Mouse (Mus musculus) intestine, postnatal 0 days (tissue): ENCODE measurements around the gene Hspa4. TPM values are rescaled to one million over a fixed set of nuclear protein-coding genes. Genes with fewer than 3 reads are reported as not detected.
"Not testable (repeated sequence)": the region's sequence is repeated elsewhere in the genome, so short reads cannot be mapped to it uniquely, and the experiment has no call there.

ENCODE experiments used
- ATAC-seq: fragments of 200-750 bp; cut with Nextera tagmentation; 2 replicates; pipeline ENCODE4 v1.8.0; 2017; ENCODE audit warnings: mild to moderate bottlenecking, moderate TSS enrichment, moderate library complexity
- H3K27ac ChIP-seq: fragments of 300-500 bp; sonication (generic); 2 replicates; pipeline ENCODE4 v1.5.1; 2014; ENCODE audit warnings: mild to moderate bottlenecking, low read depth, low read length, moderate library complexity
- H3K27me3 ChIP-seq: fragments of 300-500 bp; sonication (generic); replicated peaks from 2 replicates; pipeline ENCODE4 v1.6.1; 2014; ENCODE audit warnings: low read length, mixed read lengths; ENCODE audit not compliant: control insufficient read depth, insufficient read depth
- H3K36me3 ChIP-seq: fragments of 300-500 bp; sonication (generic); 2 replicates; pipeline ENCODE4 v1.6.1; 2014; ENCODE audit warnings: mild to moderate bottlenecking, moderate library complexity; ENCODE audit not compliant: control insufficient read depth, insufficient read depth
- H3K4me1 ChIP-seq: fragments of 300-500 bp; sonication (generic); replicated peaks from 2 replicates; pipeline ENCODE4 v1.6.1; 2014; ENCODE audit warnings: antibody characterized with exemption, low read length, mixed read lengths; ENCODE audit not compliant: control insufficient read depth, insufficient read depth
- H3K4me2 ChIP-seq: fragments of 300-500 bp; sonication (generic); replicated peaks from 2 replicates; pipeline ENCODE4 v1.6.1; 2014; ENCODE audit warnings: low read depth, mild to moderate bottlenecking, moderate library complexity
- H3K4me3 ChIP-seq: fragments of 300-500 bp; sonication (generic); 2 replicates; pipeline ENCODE4 v1.5.1; 2014; ENCODE audit warnings: low read depth, low read length
- H3K9ac ChIP-seq: fragments of 300-500 bp; sonication (generic); 2 replicates; pipeline ENCODE4 v1.6.1; 2014; ENCODE audit warnings: mild to moderate bottlenecking, low read depth, low read length
- H3K9me3 ChIP-seq: fragments of 300-500 bp; sonication (generic); 2 replicates; pipeline ENCODE4 v1.6.1; 2016; ENCODE audit warnings: mixed run types; ENCODE audit not compliant: control insufficient read depth
- CTCF ChIP-seq: sonication (generic); IDR thresholded peaks from 2 replicates; pipeline ENCODE4 v1.5.1; 2016; ENCODE audit warnings: low read depth, mild to moderate bottlenecking, control low read depth, antibody characterized with exemption, moderate library complexity
- WGBS: fragments of 180-500 bp; shearing (Covaris S2); extraction: QIAGEN DNeasy Blood & Tissue Kit; methylation state at CpG from one replicate; pipeline ENCODE4 v1.1.7; 2014; 5-methylcytosine and 5-hydroxymethylcytosine counted together
- polyA plus RNA-seq: library from polyadenylated mRNA; unstranded; fragments of >200 nt; fragmentation: Nextera tagmentation; extraction: Ambion mirVana; gene quantifications from 2 replicates; pipeline ENCODE4 v1.2.1, GENCODE M21; 2015

Gene Hspa4
- polyA plus RNA-seq, 1 experiment from 2014 or later, result 65.8 TPM

- H3K27me3 ChIP-seq, result no peaks in the 10 kb centered on the region
- ATAC-seq, result peak; percentile 82
- peak within 1 kb of the TSS; percentile 71 for H3K4me3 ChIP-seq
- H3K27ac ChIP-seq, result peak within 1 kb of the TSS; percentile 28; the same call in 1 of the 2 replicates
- H3K36me3 ChIP-seq, result peaks cover 17% of the 10 kb centered on the region
- no peaks in the 10 kb centered on the region for H3K9me3 ChIP-seq
- no peak for TF ChIP-seq CTCF
- H3K4me2 ChIP-seq, result peak within 1 kb of the TSS; percentile 86
- H3K4me1 ChIP-seq, result no peaks in the 10 kb centered on the region
- under 1% methylated on average over 21 of the region's 21 CpGs for WGBS
- H3K9ac ChIP-seq, result peak within 1 kb of the TSS; percentile 79
These were observed 24.3 kb upstream of the Hspa4 start, which contains the start of gene Zcchc10 for GRCm38 (mm10) chr11:53324512-53324968. Gene Zcchc10, plus strand, starts transcription at chr11:53324679.

- H3K36me3 ChIP-seq, H3K4me3 ChIP-seq, H3K27ac ChIP-seq, H3K9me3 ChIP-seq, H3K4me2 ChIP-seq, H3K4me1 ChIP-seq, H3K9ac ChIP-seq, H3K27me3 ChIP-seq, ATAC-seq: not testable (repeated sequence)
- WGBS, result 86% methylated on average over 13 of the region's 13 CpGs
These were observed 19.6 kb upstream of the Hspa4 start for GRCm38 (mm10) chr11:53319867-53320266.

GRCm38 (mm10) chr11:53318568-53318967 lies 18.3 kb upstream of the Hspa4 start:
- not testable (repeated sequence) for H3K4me1 ChIP-seq, H3K9me3 ChIP-seq, ATAC-seq, H3K27me3 ChIP-seq, H3K4me3 ChIP-seq, H3K9ac ChIP-seq, H3K27ac ChIP-seq, H3K36me3 ChIP-seq, H3K4me2 ChIP-seq
- 84% methylated on average over 3 of the region's 3 CpGs for WGBS

- Histone ChIP-seq H3K9me3 (no peaks in the 10 kb centered on the region), H3K4me1 (no peaks in the 10 kb centered on the region), H3K36me3 (no peaks in the 10 kb centered on the region), H3K27ac (no peak overlapping the region), H3K4me3 (no peak overlapping the region), H3K27me3 (no peaks in the 10 kb centered on the region), H3K9ac (no peak overlapping the region), H3K4me2 (no peak overlapping the region)
- WGBS, result 77% methylated on average over 7 of the region's 7 CpGs
- ATAC-seq, result no peak
- TF ChIP-seq CTCF, result no peak
These were observed 17.8 kb upstream of the Hspa4 start for GRCm38 (mm10) chr11:53318041-53318440.

GRCm38 (mm10) chr11:53316996-53317395 lies 16.7 kb upstream of the Hspa4 start:
- Histone ChIP-seq H3K27ac (no peak overlapping the region), H3K4me3 (no peak overlapping the region), H3K4me1 (no peaks in the 10 kb centered on the region), H3K9me3 (no peaks in the 10 kb centered on the region), H3K36me3 (no peaks in the 10 kb centered on the region), H3K9ac (no peak overlapping the region), H3K27me3 (no peaks in the 10 kb centered on the region), H3K4me2 (no peak overlapping the region)
- no peak for TF ChIP-seq CTCF
- ATAC-seq, result no peak
- WGBS, result 63% methylated on average over 6 of the region's 6 CpGs

GRCm38 (mm10) chr11:53314770-53315173 lies 14.5 kb upstream of the Hspa4 start:
- H3K27me3 ChIP-seq, result no peaks in the 10 kb centered on the region
- no peaks in the 10 kb centered on the region for H3K9me3 ChIP-seq
- WGBS, result 5% methylated on average over 1 of the region's 1 CpGs
- H3K27ac ChIP-seq, result no peak overlapping the region
- TF ChIP-seq CTCF, result no peak
- H3K4me3 ChIP-seq, result no peak overlapping the region
- no peaks in the 10 kb centered on the region for H3K4me1 ChIP-seq
- H3K9ac ChIP-seq, result no peak overlapping the region
- peak; percentile 67 for ATAC-seq
- no peak overlapping the region for H3K4me2 ChIP-seq
- H3K36me3 ChIP-seq, result no peaks in the 10 kb centered on the region

GRCm38 (mm10) chr11:53312823-53313222 lies 12.6 kb upstream of the Hspa4 start:
- H3K4me1 ChIP-seq, H3K4me3 ChIP-seq, H3K4me2 ChIP-seq, H3K36me3 ChIP-seq, H3K27ac ChIP-seq, ATAC-seq, H3K9me3 ChIP-seq, H3K9ac ChIP-seq, H3K27me3 ChIP-seq: not testable (repeated sequence)
- 78% methylated on average over 1 of the region's 1 CpGs for WGBS
